Mouse (Mus musculus) forebrain, embryonic 10.5 days (tissue): ENCODE measurements around the gene A830005F24Rik. TPM values are rescaled to one million over a fixed set of nuclear protein-coding genes. Genes with fewer than 3 reads are reported as not detected.
A peak's percentile ranks its signal among the peaks of the same experiment; 100 is the strongest.

Source experiments
- DNase-seq: peaks from one replicate; pipeline ENCODE4 v3.0.0-alpha.2; 2017; ENCODE audit warnings: low spot score; ENCODE audit errors: extremely low spot score
- H3K27ac ChIP-seq: fragments of 300-500 bp; sonication (generic); 2 replicates; pipeline ENCODE4 v1.5.1; 2016; ENCODE audit warnings: mild to moderate bottlenecking
- H3K27me3 ChIP-seq: fragments of 300-500 bp; sonication (generic); 2 replicates; pipeline ENCODE4 v1.6.1; 2016; ENCODE audit warnings: mild to moderate bottlenecking; ENCODE audit not compliant: poor library complexity, severe bottlenecking
- H3K36me3 ChIP-seq: fragments of 300-500 bp; sonication (generic); replicated peaks from 2 replicates; pipeline ENCODE4 v1.6.1; 2016; ENCODE audit warnings: mild to moderate bottlenecking, moderate library complexity
- H3K4me1 ChIP-seq: fragments of 300-500 bp; sonication (generic); 2 replicates; pipeline ENCODE4 v1.6.1; 2016
- H3K4me3 ChIP-seq: fragments of 300-500 bp; sonication (generic); 2 replicates; pipeline ENCODE4 v1.5.1; 2016; ENCODE audit warnings: mild to moderate bottlenecking, moderate library complexity
- H3K9me3 ChIP-seq: fragments of 300-500 bp; sonication (generic); 2 replicates; pipeline ENCODE4 v1.6.1; 2016; ENCODE audit warnings: mild to moderate bottlenecking, moderate library complexity
- WGBS: fragments of 180-500 bp; shearing (Covaris S2); methylation state at CpG from one replicate; pipeline ENCODE4 v1.1.7; 2016; 5-methylcytosine and 5-hydroxymethylcytosine counted together
- polyA plus RNA-seq: library from polyadenylated mRNA; unstranded; fragments of >200 nt; fragmentation: Nextera tagmentation; extraction: Ambion mirVana; gene quantifications from 2 replicates; pipeline ENCODE4 v1.2.1, GENCODE M21; 2016

The A830005F24Rik gene
- 2.2 and 2.5 TPM in 2 replicates for polyA plus RNA-seq

DNA sequence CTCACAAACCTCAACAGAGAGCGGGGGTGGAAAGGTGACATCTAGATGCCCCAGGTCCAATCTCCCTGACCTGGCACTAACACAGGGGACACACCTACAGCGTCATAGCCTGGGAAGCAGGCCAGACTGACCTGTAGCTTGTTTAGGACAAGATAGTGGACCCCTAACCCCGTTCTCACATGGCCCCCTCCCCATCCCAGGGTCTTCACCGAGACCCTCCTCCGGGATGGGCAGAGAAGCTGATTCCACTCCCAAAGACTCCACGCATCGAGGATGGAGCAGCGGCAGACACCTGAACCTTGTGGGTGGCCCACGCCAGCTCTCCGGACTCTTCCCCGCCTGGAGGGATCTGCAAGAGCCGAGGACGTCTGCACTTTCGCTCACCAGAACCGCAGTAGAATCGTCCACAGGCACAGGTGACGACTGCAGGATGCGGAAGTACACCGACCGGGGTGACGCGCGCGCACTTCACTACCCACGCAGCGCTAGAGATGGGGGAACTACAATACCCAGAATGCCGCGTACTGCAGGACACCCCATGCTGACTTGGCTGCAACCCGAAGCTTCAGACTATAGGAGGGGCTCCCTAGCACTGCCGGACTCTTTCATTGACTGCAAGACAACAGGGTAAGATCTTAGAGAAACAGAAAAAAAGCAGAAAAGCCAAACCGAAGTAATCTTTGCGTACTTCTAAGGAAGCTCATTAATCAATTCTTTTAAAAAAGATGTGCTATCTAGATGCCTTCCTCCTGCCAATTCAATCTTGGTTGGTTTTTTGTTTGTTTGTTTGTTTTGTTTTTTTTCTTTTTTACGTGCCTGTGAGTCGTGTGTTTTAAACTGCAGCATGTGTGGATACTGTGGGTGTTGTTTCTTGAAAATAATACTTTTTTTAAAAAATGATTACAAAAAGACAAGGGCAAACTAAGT lies at the start of gene A830005F24Rik, which contains the start of gene Zfp169:
A830005F24Rik (plus strand) TSS at position 568 of the 927 bp plus-strand sequence.
Zfp169 (minus strand) TSS at position 449 of the 927 bp plus-strand sequence.
- Histone ChIP-seq H3K27me3 (no peaks in the 10 kb centered on the region), H3K4me1 (peaks cover 20% of the 10 kb centered on the region), H3K27ac (peak within 1 kb of the TSS; percentile 87), H3K9me3 (no peaks in the 10 kb centered on the region; the same call in 1 of the 2 replicates), H3K36me3 (no peaks in the 10 kb centered on the region), H3K4me3 (peak within 1 kb of the TSS; percentile 86)
- WGBS: 4% methylated on average over 34 of the region's 34 CpGs
- DNase-seq: peak; percentile 79

DNA sequence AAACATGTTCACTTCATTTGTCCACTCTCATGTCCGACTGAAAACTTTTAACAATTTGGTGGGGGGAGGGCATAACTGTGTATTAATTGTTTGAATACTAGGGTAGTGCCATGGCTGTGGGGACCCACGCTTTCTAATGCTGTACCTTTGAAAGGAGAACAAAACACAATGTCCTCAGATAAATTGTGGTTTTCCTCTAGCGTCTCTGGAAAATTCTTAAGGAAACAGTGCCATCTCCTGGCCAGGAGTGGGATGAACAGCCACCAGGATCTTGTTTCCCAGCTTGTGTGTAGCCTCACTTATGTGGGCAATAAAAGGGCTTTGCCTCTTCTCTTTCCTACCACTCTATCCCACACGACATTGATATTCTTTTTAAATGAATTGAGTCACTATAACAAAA lies 49.2 kb upstream of the A830005F24Rik start:
- 20% methylated on average over 4 of the region's 4 CpGs for WGBS
- no peak overlapping the region for H3K4me3 ChIP-seq
- peaks cover 22% of the 10 kb centered on the region for H3K4me1 ChIP-seq
- no peaks in the 10 kb centered on the region for H3K36me3 ChIP-seq
- H3K27ac ChIP-seq: peak overlapping the region; percentile 51
- peak; percentile 80 for DNase-seq
- no peaks in the 10 kb centered on the region; the same call in 1 of the 2 replicates for H3K27me3 ChIP-seq
- no peaks in the 10 kb centered on the region for H3K9me3 ChIP-seq

DNA sequence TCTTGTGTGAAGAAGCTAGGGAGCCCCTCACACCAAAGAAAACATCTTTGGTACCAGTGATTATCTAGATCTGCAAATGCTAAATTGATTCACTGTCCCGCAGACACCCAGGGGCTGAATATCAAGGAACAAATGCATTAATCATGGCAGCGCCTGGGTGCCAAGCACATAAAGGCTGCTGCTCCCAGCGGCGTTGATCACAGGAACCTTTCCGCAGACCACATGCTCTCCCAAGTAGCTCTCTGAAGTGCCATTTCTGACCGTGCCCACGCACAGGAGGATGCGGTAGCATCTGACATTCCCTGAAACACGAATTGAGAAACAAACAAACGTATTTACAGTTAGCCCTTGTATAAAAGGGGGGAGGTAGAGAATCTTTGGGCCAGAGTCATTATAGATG lies 47.2 kb upstream of the A830005F24Rik start:
- H3K27me3 ChIP-seq: no peaks in the 10 kb centered on the region; the same call in 1 of the 2 replicates
- peaks cover 22% of the 10 kb centered on the region for H3K4me1 ChIP-seq
- no peaks in the 10 kb centered on the region for H3K9me3 ChIP-seq
- no peak overlapping the region for H3K4me3 ChIP-seq
- no peak for DNase-seq
- H3K36me3 ChIP-seq: no peaks in the 10 kb centered on the region
- peak overlapping the region; percentile 48; the same call in 1 of the 2 replicates for H3K27ac ChIP-seq
- WGBS: 78% methylated on average over 10 of the region's 10 CpGs

DNA sequence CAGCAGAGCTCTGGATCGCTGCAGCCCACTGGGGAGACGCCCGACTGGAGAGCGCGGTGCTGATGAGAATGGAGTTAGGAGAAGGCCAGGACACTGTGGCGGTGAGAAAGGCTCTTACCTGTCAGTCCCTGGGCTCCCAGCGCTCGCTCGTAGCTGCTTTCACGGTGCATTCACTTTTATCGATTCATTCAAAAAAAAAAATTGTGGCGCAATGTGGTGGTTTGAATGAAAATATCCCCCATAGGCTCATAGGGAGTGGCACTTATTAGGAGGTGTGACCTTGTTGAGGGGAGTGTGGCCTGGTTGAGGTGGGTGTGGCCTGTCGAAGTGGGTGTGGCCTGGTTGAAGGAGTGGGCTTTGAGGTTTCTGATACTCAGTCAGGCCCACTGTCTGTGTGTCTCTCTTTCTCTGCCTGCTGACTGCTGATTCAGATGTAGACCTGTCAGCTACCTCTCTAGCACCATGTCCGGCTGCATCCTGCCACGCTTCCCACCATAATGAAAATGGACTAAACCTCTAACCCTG lies 44.7 kb upstream of the A830005F24Rik start:
- Histone ChIP-seq H3K27ac (no peak overlapping the region), H3K9me3 (no peaks in the 10 kb centered on the region), H3K36me3 (no peaks in the 10 kb centered on the region), H3K4me1 (peaks cover 20% of the 10 kb centered on the region), H3K27me3 (no peaks in the 10 kb centered on the region; the same call in 1 of the 2 replicates), H3K4me3 (no peak overlapping the region)
- 68% methylated on average over 15 of the region's 15 CpGs for WGBS
- DNase-seq: no peak

DNA sequence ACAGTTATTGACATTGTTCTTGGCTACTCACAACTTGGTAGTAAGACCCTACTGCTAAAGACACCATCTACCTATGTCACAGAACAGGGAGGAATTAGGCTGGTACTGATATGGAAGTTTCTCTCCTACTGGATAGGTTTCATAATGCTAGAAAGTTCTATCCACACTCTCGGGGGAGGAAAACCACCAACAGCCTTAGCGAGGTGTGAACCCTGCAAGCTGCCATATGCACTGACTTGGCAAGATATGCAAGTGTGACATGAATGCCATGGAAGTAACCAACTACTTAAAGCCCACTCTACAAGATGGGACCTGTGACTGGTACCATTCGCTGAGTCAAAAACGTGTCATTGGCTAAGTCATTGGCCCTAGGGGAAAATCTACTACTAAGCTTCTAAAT lies 29.8 kb upstream of the A830005F24Rik start:
- DNase-seq: no peak
- H3K27me3 ChIP-seq: no peaks in the 10 kb centered on the region
- 90% methylated on average over 4 of the region's 4 CpGs for WGBS
- H3K4me3 ChIP-seq: no peak overlapping the region
- no peaks in the 10 kb centered on the region for H3K9me3 ChIP-seq
- peaks cover 36% of the 10 kb centered on the region for H3K36me3 ChIP-seq
- H3K27ac ChIP-seq: no peak overlapping the region
- H3K4me1 ChIP-seq: no peaks in the 10 kb centered on the region

DNA sequence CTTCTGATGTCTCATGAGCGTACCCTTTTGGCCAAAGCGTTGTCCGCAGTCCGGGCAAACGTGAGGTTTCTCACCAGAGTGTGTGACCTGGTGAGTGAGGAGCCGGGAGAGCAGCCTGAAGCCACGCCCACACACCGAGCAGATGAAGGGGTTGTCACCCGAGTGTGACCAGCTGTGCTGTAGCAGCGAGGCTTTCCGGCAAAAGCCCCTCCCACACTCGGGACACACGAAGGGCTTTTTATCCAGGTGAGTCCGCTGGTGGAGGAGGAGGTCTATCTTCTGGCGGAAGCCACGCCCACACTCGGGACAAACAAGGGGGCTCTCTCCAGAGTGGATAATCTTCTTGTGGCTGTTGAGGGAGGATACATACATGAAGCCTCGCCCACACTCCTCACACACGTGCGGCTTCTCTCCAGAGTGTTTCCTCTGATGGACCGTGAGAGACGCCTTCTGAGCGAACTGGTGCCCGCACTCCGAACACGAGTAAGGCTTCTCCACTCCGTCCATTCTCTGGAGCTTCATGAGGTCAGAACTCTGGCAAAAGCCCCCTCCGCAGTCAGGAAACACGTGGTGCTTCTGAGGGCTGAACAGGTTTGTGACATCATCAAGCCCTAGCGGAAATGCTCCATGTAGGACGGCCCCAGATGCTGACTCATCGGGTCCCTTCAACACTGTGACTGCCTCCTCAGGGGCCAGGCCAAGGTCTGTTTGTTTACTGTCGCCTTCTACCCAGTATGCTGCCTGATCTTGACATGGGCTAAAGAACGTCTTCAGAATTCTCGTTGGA lies 22.8 kb upstream of the A830005F24Rik start:
- Histone ChIP-seq H3K27me3 (no peaks in the 10 kb centered on the region), H3K4me3 (no peak overlapping the region), H3K27ac (no peak overlapping the region), H3K36me3 (peaks cover 85% of the 10 kb centered on the region), H3K4me1 (no peaks in the 10 kb centered on the region), H3K9me3 (peaks cover 17% of the 10 kb centered on the region)
- WGBS: 91% methylated on average over 35 of the region's 35 CpGs
- no peak for DNase-seq

DNA sequence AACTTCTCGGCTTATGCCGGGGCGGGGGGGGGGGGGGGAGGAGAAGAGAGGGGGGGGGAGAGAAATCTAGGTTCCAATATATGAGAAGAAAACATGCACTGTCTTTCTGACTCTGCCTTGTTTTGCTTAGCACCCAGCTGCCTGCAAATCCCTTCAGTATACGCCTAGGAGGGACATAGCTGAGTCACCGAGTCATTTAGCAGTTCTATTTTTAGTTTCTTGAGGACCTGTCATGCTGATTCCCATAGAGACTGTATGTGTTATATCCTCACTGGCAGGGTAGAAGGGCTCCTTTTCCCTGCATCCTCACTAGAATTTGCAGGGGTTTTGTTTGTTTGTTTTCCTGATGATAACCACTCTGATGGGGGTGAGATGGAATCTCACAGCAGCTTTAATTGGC lies 20.2 kb upstream of the A830005F24Rik start:
- no peak for DNase-seq
- WGBS: 94% methylated on average over 5 of the region's 5 CpGs

DNA sequence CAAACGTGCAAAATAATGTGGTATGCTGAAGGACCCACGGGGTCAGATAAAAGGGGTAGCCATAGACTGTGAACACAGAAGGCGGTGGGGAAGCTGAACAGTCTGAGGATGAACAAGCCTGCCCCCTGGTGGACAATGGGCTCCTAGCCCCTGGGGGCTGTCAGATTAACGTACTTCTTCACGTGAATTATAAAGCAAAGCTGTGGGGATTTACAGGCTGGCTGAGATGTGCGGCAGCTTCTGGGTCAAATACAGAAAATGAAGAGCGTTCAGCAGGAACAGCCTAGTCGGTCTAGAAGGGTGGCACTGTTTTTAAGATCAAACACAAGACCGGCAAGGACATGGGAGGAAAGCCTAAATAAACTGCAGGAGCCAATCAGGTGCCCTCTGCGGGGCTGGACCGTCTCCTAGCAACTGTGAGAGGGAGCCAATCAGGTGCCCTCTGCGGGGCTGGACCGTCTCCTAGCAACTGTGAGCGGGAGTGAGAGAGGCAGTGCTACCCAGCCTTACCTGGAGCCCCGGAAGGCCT lies 15.6 kb upstream of the A830005F24Rik start:
- Histone ChIP-seq H3K9me3 (peaks cover 9% of the 10 kb centered on the region), H3K27me3 (no peaks in the 10 kb centered on the region), H3K27ac (0 out of 2 replicates have a peak overlapping the region, but pooled peaks have one; percentile 1), H3K36me3 (peaks cover 41% of the 10 kb centered on the region), H3K4me1 (peaks cover 15% of the 10 kb centered on the region), H3K4me3 (peak overlapping the region; percentile 51)
- 7% methylated on average over 15 of the region's 15 CpGs for WGBS
- DNase-seq: peak; percentile 79

More for the DNA sequence above, 20.2 kb upstream of the A830005F24Rik start:
- no peak overlapping the region for H3K27ac ChIP-seq
- H3K27me3 ChIP-seq: no peaks in the 10 kb centered on the region
- peaks cover 9% of the 10 kb centered on the region for H3K4me1 ChIP-seq
- H3K4me3 ChIP-seq: no peak overlapping the region
- H3K9me3 ChIP-seq: peaks cover 17% of the 10 kb centered on the region
- H3K36me3 ChIP-seq: peaks cover 76% of the 10 kb centered on the region

DNA sequence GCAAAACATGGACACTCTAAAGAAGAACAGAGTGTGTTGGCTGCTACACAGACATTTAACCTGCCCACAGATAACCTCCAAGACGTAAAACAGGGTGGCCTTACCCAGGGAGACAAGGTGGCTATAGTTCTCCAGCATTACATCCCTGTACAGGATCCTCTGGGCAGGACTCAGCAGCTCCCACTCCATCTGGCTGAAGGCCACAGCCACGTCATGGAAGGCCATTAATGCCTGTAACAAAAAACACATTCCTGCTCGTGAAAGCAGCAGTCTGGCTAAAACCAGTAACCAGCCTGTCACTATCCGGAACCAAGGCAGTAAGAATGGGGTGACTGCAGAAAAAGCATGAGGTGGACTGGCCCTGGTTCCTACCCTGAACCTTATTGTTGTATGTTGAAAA lies 14.7 kb upstream of the A830005F24Rik start:
- no peak for DNase-seq
- Histone ChIP-seq H3K4me1 (peaks cover 15% of the 10 kb centered on the region), H3K27ac (no peak overlapping the region), H3K9me3 (peaks cover 14% of the 10 kb centered on the region), H3K4me3 (no peak overlapping the region), H3K27me3 (no peaks in the 10 kb centered on the region), H3K36me3 (peaks cover 41% of the 10 kb centered on the region)
- WGBS: 78% methylated on average over 4 of the region's 4 CpGs

DNA sequence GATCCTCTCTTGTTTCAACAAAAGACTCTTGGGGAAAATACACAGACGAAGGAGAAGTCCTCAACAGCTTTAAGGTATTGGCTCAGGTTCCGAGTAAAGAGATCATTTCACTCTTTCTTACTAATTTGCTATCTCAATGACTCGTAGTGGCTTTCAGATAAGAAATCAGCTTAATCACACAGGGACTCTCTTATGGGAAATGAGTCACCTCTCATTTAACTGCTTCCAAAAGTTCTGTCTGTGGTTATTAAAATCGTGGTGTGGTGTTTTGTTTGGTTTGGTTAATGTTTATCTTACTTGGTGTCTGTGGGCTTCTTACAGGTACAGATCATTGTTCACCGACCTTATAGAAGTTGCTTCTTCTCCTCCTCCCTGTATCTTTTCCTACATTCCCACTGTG lies 10.9 kb upstream of the A830005F24Rik start:
- Histone ChIP-seq H3K9me3 (peaks cover 4% of the 10 kb centered on the region; the same call in 1 of the 2 replicates), H3K4me1 (peaks cover 13% of the 10 kb centered on the region), H3K36me3 (peaks cover 48% of the 10 kb centered on the region), H3K27me3 (no peaks in the 10 kb centered on the region), H3K27ac (no peak overlapping the region), H3K4me3 (no peak overlapping the region)
- 70% methylated on average over 5 of the region's 5 CpGs for WGBS
- no peak for DNase-seq

DNA sequence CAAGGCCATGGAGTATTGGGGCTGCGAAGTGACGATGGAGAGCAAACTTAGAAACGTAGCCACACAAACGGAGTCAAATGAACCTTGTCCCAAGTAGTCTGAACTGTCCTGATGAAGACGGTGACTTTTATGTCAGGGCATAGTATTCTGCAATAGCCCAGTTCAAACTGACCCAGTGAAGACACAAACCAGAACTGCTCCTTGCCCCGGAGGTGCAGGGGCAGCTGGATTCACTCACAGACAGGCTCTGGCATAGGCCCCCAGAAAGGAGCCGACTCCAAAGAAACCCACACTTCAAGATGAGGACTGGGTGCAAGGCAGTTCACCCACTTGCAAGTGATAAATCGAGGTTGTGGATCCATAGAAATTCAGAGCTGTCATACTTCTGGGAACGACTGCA lies 4.7 kb upstream of the A830005F24Rik start:
- H3K4me1 ChIP-seq: peaks cover 15% of the 10 kb centered on the region
- H3K27ac ChIP-seq: no peak overlapping the region
- H3K27me3 ChIP-seq: no peaks in the 10 kb centered on the region
- H3K4me3 ChIP-seq: no peak overlapping the region
- 91% methylated on average over 9 of the region's 9 CpGs for WGBS
- peaks cover 31% of the 10 kb centered on the region for H3K36me3 ChIP-seq
- H3K9me3 ChIP-seq: peaks cover under 1% of the 10 kb centered on the region; the same call in 1 of the 2 replicates
- DNase-seq: no peak

DNA sequence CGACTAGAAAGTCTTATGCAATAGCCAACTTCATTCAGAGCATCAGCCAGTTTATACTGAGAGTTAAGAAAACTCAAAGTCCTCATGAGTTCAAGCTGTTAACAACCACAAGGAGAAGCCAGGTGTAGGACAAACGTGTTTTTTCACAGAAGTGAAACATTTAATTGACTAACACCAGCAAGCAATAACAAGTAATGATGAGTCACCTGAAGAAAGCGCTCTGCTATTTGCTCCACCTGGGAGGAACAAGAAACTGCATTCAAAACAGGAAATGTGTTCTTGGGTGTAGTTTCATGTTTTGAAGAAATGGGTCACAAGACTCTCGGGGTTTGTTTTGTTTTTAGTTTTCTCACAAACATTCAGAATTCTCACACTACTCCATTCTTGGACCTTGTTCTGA lies 2.5 kb downstream of the A830005F24Rik start:
- 83% methylated on average over 4 of the region's 4 CpGs for WGBS
- no peak for DNase-seq
- Histone ChIP-seq H3K27me3 (no peaks in the 10 kb centered on the region), H3K27ac (no peak overlapping the region), H3K4me1 (peaks cover 20% of the 10 kb centered on the region), H3K4me3 (no peak overlapping the region), H3K9me3 (peaks cover 4% of the 10 kb centered on the region; the same call in 1 of the 2 replicates), H3K36me3 (no peaks in the 10 kb centered on the region)
